Mouse (Mus musculus) lung, postnatal 0 days (tissue): ENCODE data around the gene Ly6g6c.

Experiments used
- CTCF ChIP-seq: IDR thresholded peaks from 2 replicates; pipeline ENCODE4 v1.5.1; 2016; ENCODE audit warnings: antibody characterized with exemption, mild to moderate bottlenecking
- EP300 ChIP-seq: IDR thresholded peaks from 2 replicates; pipeline ENCODE4 v1.6.1; 2016; ENCODE audit warnings: antibody characterized with exemption, mild to moderate bottlenecking, control low read depth

DNA sequence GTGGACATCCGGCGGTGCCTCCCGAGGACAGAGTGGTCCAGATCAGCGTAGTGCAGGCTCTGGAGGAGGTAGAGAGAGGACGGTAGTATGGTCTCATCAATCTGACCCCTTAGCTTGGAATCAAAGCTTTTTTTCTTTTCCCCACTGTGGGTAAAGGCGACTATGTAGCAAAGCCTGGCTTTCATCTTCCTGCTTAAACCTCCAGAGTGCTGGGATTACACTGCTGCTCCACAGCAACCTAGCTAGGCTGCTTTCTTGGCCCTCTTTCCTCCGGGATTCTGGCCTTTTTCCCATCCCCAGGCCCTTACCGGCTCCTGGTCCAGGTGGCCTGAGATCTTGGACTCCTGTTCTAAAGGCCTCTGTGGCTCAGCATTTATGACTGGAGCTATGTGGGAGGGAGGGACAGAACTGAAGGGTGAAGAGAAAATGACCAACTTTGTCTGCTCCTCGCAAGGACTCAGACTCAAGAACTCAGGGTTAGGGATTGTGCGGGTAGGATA lies 760 bp upstream of the Ly6g6c start:
- TF ChIP-seq EP300 (no peak), CTCF (no peak)
